Mouse (Mus musculus) hindbrain, embryonic 14.5 days (tissue): Measurements from ENCODE around the gene Lcn8. TPM values are rescaled to one million over a fixed set of nuclear protein-coding genes. Genes with fewer than 3 reads are reported as not detected.

Experiments
- ATAC-seq: fragments of 200-750 bp; cut with Nextera tagmentation; 2 replicates; pipeline ENCODE4 v1.8.0; 2017; ENCODE audit warnings: moderate number of reproducible peaks, mild to moderate bottlenecking, moderate TSS enrichment, moderate library complexity; ENCODE audit not compliant: low FRiP score
- DNase-seq: peaks from one replicate; pipeline ENCODE4 v3.0.0-alpha.2; 2015; ENCODE audit warnings: low spot score
- H3K27ac ChIP-seq: fragments of 300-500 bp; sonication (generic); 2 replicates; pipeline ENCODE4 v1.5.1; 2014; ENCODE audit warnings: mild to moderate bottlenecking, moderate library complexity
- H3K27me3 ChIP-seq: fragments of 300-500 bp; sonication (generic); 2 replicates; pipeline ENCODE4 v1.6.1; 2014; ENCODE audit warnings: mild to moderate bottlenecking, low read length, mixed read lengths; ENCODE audit not compliant: control insufficient read depth, insufficient read depth
- H3K36me3 ChIP-seq: fragments of 300-500 bp; sonication (generic); replicated peaks from 2 replicates; pipeline ENCODE4 v1.6.1; 2014; ENCODE audit not compliant: control insufficient read depth, insufficient read depth
- H3K4me1 ChIP-seq: fragments of 300-500 bp; sonication (generic); replicated peaks from 2 replicates; pipeline ENCODE4 v1.6.1; 2014; ENCODE audit warnings: antibody characterized with exemption, low read length, mixed read lengths; ENCODE audit not compliant: control insufficient read depth, insufficient read depth
- H3K4me2 ChIP-seq: fragments of 300-500 bp; sonication (generic); replicated peaks from 2 replicates; pipeline ENCODE4 v1.6.1; 2014; ENCODE audit warnings: mild to moderate bottlenecking, moderate library complexity
- H3K4me3 ChIP-seq: fragments of 300-500 bp; sonication (generic); replicated peaks from 2 replicates; pipeline ENCODE4 v1.5.1; 2014; ENCODE audit warnings: mild to moderate bottlenecking, low read length
- H3K9ac ChIP-seq: fragments of 300-500 bp; sonication (generic); 2 replicates; pipeline ENCODE4 v1.6.1; 2014
- H3K9me3 ChIP-seq: fragments of 300-500 bp; sonication (generic); 2 replicates; pipeline ENCODE4 v1.6.1; 2016; ENCODE audit warnings: low read length; ENCODE audit not compliant: control insufficient read depth
- WGBS: fragments of 180-500 bp; shearing (Covaris S2); extraction: QIAGEN DNeasy Blood & Tissue Kit; methylation state at CpG from one replicate; pipeline ENCODE4 v1.1.7; 2014; 5-methylcytosine and 5-hydroxymethylcytosine counted together
- polyA plus RNA-seq: library from polyadenylated mRNA; unstranded; fragments of >200 nt; fragmentation: Nextera tagmentation; extraction: Ambion mirVana; gene quantifications from 2 replicates; pipeline ENCODE4 v1.2.1, GENCODE M21; 2014

The Lcn8 gene
- polyA plus RNA-seq, result not detected in 2 replicates

- no peak within 1 kb of the TSS for H3K9ac ChIP-seq
- 71% methylated on average over 2 of the region's 2 CpGs for WGBS
- no peaks in the 10 kb centered on the region for H3K36me3 ChIP-seq
- no peaks in the 10 kb centered on the region for H3K4me1 ChIP-seq
- ATAC-seq (no peak), DNase-seq (no peak)
- H3K4me3 ChIP-seq, result no peak within 1 kb of the TSS
- H3K27ac ChIP-seq, result no peak within 1 kb of the TSS
- H3K4me2 ChIP-seq, result no peak within 1 kb of the TSS
- H3K27me3 ChIP-seq, result no peaks in the 10 kb centered on the region
- H3K9me3 ChIP-seq, result no peaks in the 10 kb centered on the region
Observed at GRCm38 (mm10) chr2:25652902-25653301, at the start of gene Lcn8. Lcn8 (plus strand) TSS chr2:25653120.

GRCm38 (mm10) chr2:25607761-25608622 is 44.9 kb upstream of the Lcn8 start, which contains the start of gene Rabl6:
Rabl6 (minus strand) TSS chr2:25608521.
- H3K9ac ChIP-seq, result peak within 1 kb of the TSS; percentile 92
- H3K36me3 ChIP-seq, result 0 out of 2 replicates have a peak, but pooled peaks cover 1% of the 10 kb centered on the region
- H3K4me1 ChIP-seq, result peaks cover 13% of the 10 kb centered on the region
- no peaks in the 10 kb centered on the region for H3K9me3 ChIP-seq
- under 1% methylated on average over 79 of the region's 80 CpGs for WGBS
- H3K27me3 ChIP-seq, result no peaks in the 10 kb centered on the region
- DNase-seq, result peak; percentile 92
- H3K4me3 ChIP-seq, result peak within 1 kb of the TSS; percentile 83
- H3K27ac ChIP-seq, result peak within 1 kb of the TSS; percentile 91
- peak; percentile 93 for ATAC-seq
- peak within 1 kb of the TSS; percentile 63 for H3K4me2 ChIP-seq

- no peaks in the 10 kb centered on the region for H3K36me3 ChIP-seq
- WGBS, result 73% methylated on average over 10 of the region's 10 CpGs
- H3K9me3 ChIP-seq, result no peaks in the 10 kb centered on the region
- peak overlapping the region; percentile 63 for H3K4me2 ChIP-seq
- ATAC-seq (peak; percentile 10; the same call in 1 of the 2 replicates), DNase-seq (no peak)
- peak overlapping the region; percentile 26; the same call in 1 of the 2 replicates for H3K9ac ChIP-seq
- peaks cover 13% of the 10 kb centered on the region for H3K4me1 ChIP-seq
- peak overlapping the region; percentile 83 for H3K4me3 ChIP-seq
- no peaks in the 10 kb centered on the region for H3K27me3 ChIP-seq
- H3K27ac ChIP-seq, result peak overlapping the region; percentile 55; the same call in 1 of the 2 replicates
Observed at GRCm38 (mm10) chr2:25608671-25609070, 44.2 kb upstream of the Lcn8 start.

GRCm38 (mm10) chr2:25616398-25616797 is 36.5 kb upstream of the Lcn8 start:
- no peak overlapping the region for H3K9ac ChIP-seq
- H3K4me1 ChIP-seq, result peaks cover 6% of the 10 kb centered on the region; the same call in 1 of the 2 replicates
- no peaks in the 10 kb centered on the region for H3K9me3 ChIP-seq
- H3K4me2 ChIP-seq, result no peak overlapping the region
- no peak overlapping the region for H3K4me3 ChIP-seq
- no peaks in the 10 kb centered on the region for H3K36me3 ChIP-seq
- peaks cover 41% of the 10 kb centered on the region for H3K27me3 ChIP-seq
- no peak overlapping the region for H3K27ac ChIP-seq
- ATAC-seq (no peak), DNase-seq (no peak)
- WGBS, result 17% methylated on average over 22 of the region's 22 CpGs

- Histone ChIP-seq H3K27me3 (peaks cover 41% of the 10 kb centered on the region), H3K27ac (no peak within 1 kb of the TSS), H3K4me1 (peaks cover 7% of the 10 kb centered on the region; the same call in 1 of the 2 replicates), H3K9me3 (no peaks in the 10 kb centered on the region), H3K9ac (no peak within 1 kb of the TSS), H3K36me3 (no peaks in the 10 kb centered on the region), H3K4me2 (no peak within 1 kb of the TSS), H3K4me3 (no peak within 1 kb of the TSS)
- WGBS, result 74% methylated on average over 3 of the region's 3 CpGs
- ATAC-seq (no peak), DNase-seq (no peak)
Observed at GRCm38 (mm10) chr2:25617578-25617977, 35.3 kb upstream of the Lcn8 start, which contains the start of gene Ccdc183. Ccdc183 (minus strand) TSS chr2:25617678.

- no peak overlapping the region for H3K4me2 ChIP-seq
- peaks cover 7% of the 10 kb centered on the region; the same call in 1 of the 2 replicates for H3K4me1 ChIP-seq
- WGBS, result 84% methylated on average over 6 of the region's 6 CpGs
- no peak overlapping the region for H3K27ac ChIP-seq
- no peak overlapping the region for H3K9ac ChIP-seq
- DNase-seq (no peak), ATAC-seq (no peak)
- H3K27me3 ChIP-seq, result peaks cover 29% of the 10 kb centered on the region
- no peak overlapping the region for H3K4me3 ChIP-seq
- no peaks in the 10 kb centered on the region for H3K36me3 ChIP-seq
- H3K9me3 ChIP-seq, result no peaks in the 10 kb centered on the region
Observed at GRCm38 (mm10) chr2:25620386-25620785, 32.5 kb upstream of the Lcn8 start.

GRCm38 (mm10) chr2:25620852-25621228 is 32.1 kb upstream of the Lcn8 start:
- H3K4me2 ChIP-seq, result peak overlapping the region; percentile 62
- no peak overlapping the region for H3K27ac ChIP-seq
- 0 out of 2 replicates have a peak overlapping the region, but pooled peaks have one; percentile 69 for H3K9ac ChIP-seq
- H3K27me3 ChIP-seq, result peaks cover 24% of the 10 kb centered on the region
- H3K4me1 ChIP-seq, result peaks cover 7% of the 10 kb centered on the region; the same call in 1 of the 2 replicates
- DNase-seq (no peak), ATAC-seq (no peak)
- no peaks in the 10 kb centered on the region for H3K36me3 ChIP-seq
- no peaks in the 10 kb centered on the region for H3K9me3 ChIP-seq
- 85% methylated on average over 4 of the region's 4 CpGs for WGBS
- peak overlapping the region; percentile 42 for H3K4me3 ChIP-seq

GRCm38 (mm10) chr2:25621229-25622200 is 31.4 kb upstream of the Lcn8 start, which contains the start of gene Tmem141:
Tmem141 (minus strand) TSS chr2:25622005.
- Histone ChIP-seq H3K36me3 (no peaks in the 10 kb centered on the region), H3K9me3 (no peaks in the 10 kb centered on the region), H3K27me3 (peaks cover 18% of the 10 kb centered on the region), H3K4me2 (peak within 1 kb of the TSS; percentile 62), H3K27ac (peak within 1 kb of the TSS; percentile 46; the same call in 1 of the 2 replicates), H3K4me1 (peaks cover 7% of the 10 kb centered on the region; the same call in 1 of the 2 replicates), H3K9ac (peak within 1 kb of the TSS; percentile 69), H3K4me3 (peak within 1 kb of the TSS; percentile 42)
- ATAC-seq (peak; percentile 95), DNase-seq (peak; percentile 76)
- 7% methylated on average over 34 of the region's 34 CpGs for WGBS
